Mouse (Mus musculus): ENCODE measurements around the gene Slc30a5.

DNA sequence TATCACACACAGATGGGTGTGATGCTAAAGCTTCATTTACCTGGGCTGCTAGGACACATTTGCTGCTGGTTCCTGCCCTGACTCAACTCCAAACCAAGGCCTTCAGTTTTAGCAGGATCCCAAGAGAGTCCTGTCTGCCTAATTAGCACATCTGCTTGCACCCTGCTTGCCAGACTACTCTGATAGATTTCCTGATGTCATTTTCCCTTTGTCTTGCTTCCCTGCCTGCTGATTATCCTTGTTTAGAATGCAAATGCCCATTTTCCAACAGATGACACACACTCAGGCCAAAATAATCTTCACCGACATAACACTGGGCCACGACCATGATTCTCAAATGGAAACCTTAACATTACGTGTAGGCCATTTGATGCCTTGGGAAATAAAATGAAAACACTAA lies 41.4 kb upstream of the Slc30a5 start:
- TF ChIP-seq POLR2A (IDR thresholded peaks at IDR 0.05; ENCODE audit: insufficient read depth, low read depth, low read length), result no peak
- no peak for TF ChIP-seq CTCF (IDR thresholded peaks at IDR 0.05)
- TF ChIP-seq EP300 (IDR thresholded peaks at IDR 0.05; ENCODE audit: insufficient read depth, low read depth, low read length), result no peak

Measured in heart, adult 2 months (tissue).